Mouse (Mus musculus): ENCODE measurements at regions not wholly inside any gene's neighbourhood (a gene's known extent, or its start where the extent isn't known, plus 50 kb on each side); places are given as distances from the start of the nearest gene placed in this dataset.
A peak's percentile ranks its signal among the peaks of the same experiment; 100 is the strongest.

- DNase-seq (ENCODE audit: extremely low read depth, insufficient read length, low spot score), result no peak
Observed at GRCm38 (mm10) chr1:145379739-145380138, 604.5 kb upstream of the Rgs18 start.

DNA sequence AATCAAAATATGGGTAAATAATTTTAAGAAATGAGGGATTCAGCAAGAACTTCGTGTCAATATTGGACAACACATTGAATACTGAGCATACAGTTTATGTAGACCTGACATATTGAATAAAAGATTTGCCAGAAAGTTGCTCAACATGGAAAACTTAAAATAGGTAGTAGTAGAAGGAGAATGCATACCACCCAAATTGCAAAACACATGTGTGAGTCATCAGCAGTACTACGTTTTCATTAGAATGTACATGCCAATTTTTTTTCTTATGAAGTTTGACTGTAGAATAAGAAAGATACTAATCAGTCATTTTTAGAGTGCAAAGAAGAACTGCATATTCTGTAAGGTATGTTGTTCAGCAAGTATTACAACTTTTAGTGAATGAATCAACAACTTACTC is 601.8 kb upstream of the Rgs18 start:
- DNase-seq (ENCODE audit: extremely low read depth, insufficient read length, low spot score), result no peak

GRCm38 (mm10) chr1:145376069-145376468 is 600.8 kb upstream of the Rgs18 start:
- DNase-seq (ENCODE audit: extremely low read depth, insufficient read length, low spot score), result no peak

GRCm38 (mm10) chr1:145363796-145364195 is 588.6 kb upstream of the Rgs18 start:
- DNase-seq (ENCODE audit: extremely low read depth, insufficient read length, low spot score), result no peak

GRCm38 (mm10) chr1:145344821-145345220 is 569.6 kb upstream of the Rgs18 start:
- no peak for DNase-seq (ENCODE audit: extremely low read depth, insufficient read length, low spot score)

DNA sequence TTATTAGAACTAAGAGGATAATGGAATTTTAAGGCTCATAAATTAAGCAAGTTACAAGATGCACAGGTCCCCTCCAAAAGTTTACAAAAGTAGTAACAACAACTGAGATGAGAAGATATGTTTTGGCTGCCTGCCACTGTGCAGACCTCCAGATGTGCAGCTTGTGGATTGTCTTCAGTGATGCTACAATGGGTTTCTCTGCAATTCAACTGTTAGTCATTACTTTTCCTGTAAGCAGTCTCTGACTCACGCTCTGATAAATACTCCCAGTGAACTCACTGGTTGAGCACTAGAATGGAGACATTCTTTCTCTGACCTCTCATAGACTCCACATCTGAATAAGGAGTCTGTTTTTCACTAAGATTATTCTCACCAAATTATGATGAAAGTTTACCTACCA is 569.1 kb upstream of the Rgs18 start:
- peak; percentile 43 for DNase-seq (ENCODE audit: extremely low read depth, insufficient read length, low spot score)

DNA sequence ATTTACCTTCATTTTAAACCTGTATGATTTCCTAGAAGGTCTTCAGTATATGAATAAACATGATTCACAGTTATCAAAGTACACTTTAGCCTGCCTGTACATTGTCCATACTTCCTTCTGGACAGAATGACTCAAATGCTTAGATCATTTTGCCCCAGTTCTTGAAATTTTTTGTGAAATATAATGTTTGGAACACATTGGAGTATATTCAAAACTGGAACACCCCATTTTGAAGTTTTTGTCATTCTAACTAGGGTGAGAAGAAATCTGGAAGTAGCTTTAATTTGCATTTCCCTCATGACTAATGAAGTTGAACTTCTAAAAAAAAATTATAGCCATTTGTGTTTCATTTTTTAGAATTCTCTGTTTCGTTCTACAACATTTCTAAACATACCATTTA is 561.6 kb upstream of the Rgs18 start:
- DNase-seq (ENCODE audit: extremely low read depth, insufficient read length, low spot score), result no peak

DNA sequence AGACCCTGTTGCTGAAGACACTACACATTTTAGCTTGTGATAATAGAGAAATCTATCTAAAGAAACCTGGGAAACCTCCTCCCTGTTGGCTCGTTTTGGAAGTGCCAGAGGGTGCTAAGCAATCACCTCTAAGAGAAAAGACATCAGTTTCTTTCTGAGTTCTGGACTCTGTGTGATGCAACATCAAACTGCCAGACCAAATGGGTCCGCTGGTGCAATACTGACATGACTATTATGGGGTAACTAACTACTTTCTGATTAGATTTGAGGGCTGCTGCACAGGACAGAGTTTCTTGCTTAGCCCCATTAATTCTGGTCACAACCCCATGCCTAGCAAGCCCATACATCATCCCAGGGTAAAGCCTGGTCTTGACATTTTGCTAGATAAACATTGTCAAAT is 517.7 kb upstream of the Rgs18 start:
- no peak for DNase-seq (ENCODE audit: extremely low read depth, insufficient read length, low spot score)
